Mouse (Mus musculus): ENCODE measurements around the gene Dppa3. TPM values are rescaled to one million over a fixed set of nuclear protein-coding genes. Genes with fewer than 3 reads are reported as not detected.

Dppa3 gene
- polyA plus RNA-seq, 1 experiment from 2014 or later, result not detected

GRCm38 (mm10) chr6:122660601-122661379 is 34.6 kb downstream of the Dppa3 start:
- Histone ChIP-seq H3K4me1 (peaks cover 16% of the 10 kb centered on the region), H3K9me3 (no peaks in the 10 kb centered on the region), H3K27me3 (ENCODE audit: poor library complexity, severe bottlenecking) (peaks cover 44% of the 10 kb centered on the region), H3K4me3 (no peak overlapping the region), H3K27ac (no peak overlapping the region), H3K36me3 (replicated peaks) (no peaks in the 10 kb centered on the region)
- DNase-seq (ENCODE audit: extremely low spot score, low spot score), result peak; percentile 50
- 43% methylated on average over 8 of the region's 8 CpGs for WGBS

GRCm38 (mm10) chr6:122662551-122663264 is 36.5 kb downstream of the Dppa3 start:
- WGBS, result 36% methylated on average over 22 of the region's 22 CpGs
- H3K9me3 ChIP-seq, result no peaks in the 10 kb centered on the region
- DNase-seq (ENCODE audit: extremely low spot score, low spot score), result no peak
- peaks cover 15% of the 10 kb centered on the region for H3K4me1 ChIP-seq
- H3K27me3 ChIP-seq (ENCODE audit: poor library complexity, severe bottlenecking), result peaks cover 44% of the 10 kb centered on the region
- H3K27ac ChIP-seq, result no peak overlapping the region
- no peak overlapping the region for H3K4me3 ChIP-seq
- no peaks in the 10 kb centered on the region for H3K36me3 ChIP-seq (replicated peaks)

- Histone ChIP-seq H3K27ac (no peak overlapping the region), H3K27me3 (ENCODE audit: poor library complexity, severe bottlenecking) (peaks cover 43% of the 10 kb centered on the region), H3K9me3 (no peaks in the 10 kb centered on the region), H3K4me1 (peaks cover 15% of the 10 kb centered on the region), H3K4me3 (no peak overlapping the region), H3K36me3 (replicated peaks) (no peaks in the 10 kb centered on the region)
- no peak for DNase-seq (ENCODE audit: extremely low spot score, low spot score)
- WGBS, result 27% methylated on average over 14 of the region's 14 CpGs
These were observed 37.5 kb downstream of the Dppa3 start for GRCm38 (mm10) chr6:122663596-122664206.

- H3K4me1 ChIP-seq, result peaks cover 24% of the 10 kb centered on the region
- H3K27ac ChIP-seq, result no peak overlapping the region
- no peak for DNase-seq (ENCODE audit: extremely low spot score, low spot score)
- H3K4me3 ChIP-seq, result no peak overlapping the region
- no peaks in the 10 kb centered on the region for H3K36me3 ChIP-seq (replicated peaks)
- peaks cover 40% of the 10 kb centered on the region for H3K27me3 ChIP-seq (ENCODE audit: poor library complexity, severe bottlenecking)
- no peaks in the 10 kb centered on the region for H3K9me3 ChIP-seq
- 85% methylated on average over 7 of the region's 7 CpGs for WGBS
These were observed 39.7 kb downstream of the Dppa3 start for GRCm38 (mm10) chr6:122665866-122666265.

GRCm38 (mm10) chr6:122667715-122668114 is 41.5 kb downstream of the Dppa3 start:
- Histone ChIP-seq H3K36me3 (replicated peaks) (no peaks in the 10 kb centered on the region), H3K4me3 (no peak overlapping the region), H3K27ac (no peak overlapping the region), H3K4me1 (peaks cover 22% of the 10 kb centered on the region), H3K27me3 (ENCODE audit: poor library complexity, severe bottlenecking) (peaks cover 22% of the 10 kb centered on the region), H3K9me3 (no peaks in the 10 kb centered on the region)
- no peak for DNase-seq (ENCODE audit: extremely low spot score, low spot score)
- WGBS, result 83% methylated on average over 5 of the region's 5 CpGs

- Histone ChIP-seq H3K36me3 (replicated peaks) (no peaks in the 10 kb centered on the region), H3K4me1 (peaks cover 11% of the 10 kb centered on the region)
- WGBS, result 82% methylated on average over 5 of the region's 5 CpGs
These were observed 42.6 kb downstream of the Dppa3 start for GRCm38 (mm10) chr6:122668823-122669222.

GRCm38 (mm10) chr6:122669406-122670200 is 43.4 kb downstream of the Dppa3 start:
- H3K27me3 ChIP-seq (ENCODE audit: poor library complexity, severe bottlenecking), result peaks cover 3% of the 10 kb centered on the region
- H3K9me3 ChIP-seq, result no peaks in the 10 kb centered on the region
- H3K36me3 ChIP-seq (replicated peaks), result no peaks in the 10 kb centered on the region
- peaks cover 9% of the 10 kb centered on the region for H3K4me1 ChIP-seq
- WGBS, result 9% methylated on average over 19 of the region's 19 CpGs
- peak overlapping the region; percentile 53 for H3K4me3 ChIP-seq
- peak overlapping the region; percentile 80 for H3K27ac ChIP-seq
- peak; percentile 94 for DNase-seq (ENCODE audit: extremely low spot score, low spot score)

More at GRCm38 (mm10) chr6:122668823-122669222, 42.6 kb downstream of the Dppa3 start:
- Histone ChIP-seq H3K9me3 (no peaks in the 10 kb centered on the region), H3K4me3 (no peak overlapping the region), H3K27me3 (ENCODE audit: poor library complexity, severe bottlenecking) (peaks cover 11% of the 10 kb centered on the region), H3K27ac (no peak overlapping the region)
- DNase-seq (ENCODE audit: extremely low spot score, low spot score), result no peak

- Histone ChIP-seq H3K9me3 (no peaks in the 10 kb centered on the region), H3K27ac (peak overlapping the region; percentile 80), H3K27me3 (ENCODE audit: poor library complexity, severe bottlenecking) (no peaks in the 10 kb centered on the region), H3K4me3 (peak overlapping the region; percentile 53), H3K36me3 (replicated peaks) (no peaks in the 10 kb centered on the region), H3K4me1 (peaks cover 9% of the 10 kb centered on the region)
- 28% methylated on average over 10 of the region's 10 CpGs for WGBS
- DNase-seq (ENCODE audit: extremely low spot score, low spot score), result no peak
These were observed 44.0 kb downstream of the Dppa3 start for GRCm38 (mm10) chr6:122670201-122670551.

- WGBS, result 90% methylated on average over 4 of the region's 4 CpGs
- no peak overlapping the region for H3K27ac ChIP-seq
- H3K4me1 ChIP-seq, result peaks cover 9% of the 10 kb centered on the region
- no peaks in the 10 kb centered on the region for H3K9me3 ChIP-seq
- H3K36me3 ChIP-seq (replicated peaks), result no peaks in the 10 kb centered on the region
- no peak overlapping the region for H3K4me3 ChIP-seq
- no peaks in the 10 kb centered on the region for H3K27me3 ChIP-seq (ENCODE audit: poor library complexity, severe bottlenecking)
- no peak for DNase-seq (ENCODE audit: extremely low spot score, low spot score)
These were observed 44.6 kb downstream of the Dppa3 start for GRCm38 (mm10) chr6:122670841-122671240.

GRCm38 (mm10) chr6:122672746-122673145 is 46.5 kb downstream of the Dppa3 start:
- no peak for DNase-seq (ENCODE audit: extremely low spot score, low spot score)
- WGBS, result 63% methylated on average over 8 of the region's 8 CpGs
- peaks cover 9% of the 10 kb centered on the region for H3K4me1 ChIP-seq

More at GRCm38 (mm10) chr6:122672746-122673145, 46.5 kb downstream of the Dppa3 start:
- no peaks in the 10 kb centered on the region for H3K36me3 ChIP-seq (replicated peaks)
- H3K4me3 ChIP-seq, result no peak overlapping the region
- no peak overlapping the region for H3K27ac ChIP-seq
- H3K27me3 ChIP-seq (ENCODE audit: poor library complexity, severe bottlenecking), result no peaks in the 10 kb centered on the region
- H3K9me3 ChIP-seq, result no peaks in the 10 kb centered on the region

Data from forebrain, embryonic 10.5 days (tissue).